In the genomic region with DNA sequence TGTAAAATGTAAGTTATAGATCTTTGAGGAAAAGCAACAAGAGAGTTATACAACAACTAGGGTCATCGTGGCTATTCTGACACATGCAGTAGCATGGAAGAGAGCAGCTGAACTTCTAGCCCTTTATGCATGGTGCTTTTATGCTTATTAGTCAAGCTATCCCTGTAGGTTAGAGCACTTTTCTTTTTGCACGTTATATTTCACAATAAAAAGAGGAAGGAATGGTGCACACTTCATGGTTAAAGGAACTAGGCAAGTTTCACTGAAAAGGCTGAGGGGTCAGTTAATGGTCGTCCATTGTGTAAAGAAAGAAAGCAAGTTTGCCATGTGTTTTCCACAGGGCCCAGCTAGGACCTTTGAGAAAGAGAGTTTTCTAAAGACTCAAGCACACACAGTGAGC, we compare ENCODE assay signal across 24 mouse cellular contexts.
DNase-seq lines count a peak whose midpoint lies in the region; ATAC-seq lines count a peak whose summit lies in the region.
"Had no signal": no experiment of that assay in that cellular context is flagged by ENCODE, and none has a peak within 500 bp of the region (broad histone marks: within the 10 kb centered on the region; RNA-seq: fewer than 3 reads in every experiment).

No protein-coding gene starts in this region.

- H3K4me3 ChIP-seq in macrophage (ENCODE audit: inconsistent target), result no peak overlapping the region
- H3K4me3 ChIP-seq: embryonic facial prominence, embryonic 13.5 days; embryonic facial prominence, embryonic 15.5 days; erythroblast, embryonic 14.5 days; forebrain, embryonic 10.5 days; forebrain, embryonic 12.5 days had no signal

- peak; percentile 61 for ATAC-seq in common myeloid progenitor, adult 5-6 weeks (replicated peaks; ENCODE audit: low read depth, poor library complexity, severe bottlenecking)
- ATAC-seq in megakaryocyte progenitor cell, adult 5-6 weeks (replicated peaks; ENCODE audit: poor library complexity), result peak; percentile 62
- ATAC-seq in monocyte, adult 5-6 weeks (replicated peaks; ENCODE audit: insufficient number of reproducible peaks, low FRiP score, low TSS enrichment, poor library complexity, severe bottlenecking), result peak; percentile 74; the same call in 1 of the 2 replicates
- ATAC-seq: forebrain, embryonic 14.5 days; forebrain, embryonic 16.5 days had no signal

- WGBS in macrophage (ENCODE audit: missing documents), result 7% methylated on average over 3 of the region's 3 CpGs

- H3K79me2 ChIP-seq in macrophage (ENCODE audit: inconsistent target), result no peaks in the 10 kb centered on the region

- H3K27ac ChIP-seq in macrophage, result peak overlapping the region; percentile 27; the same call in 1 of the 2 replicates
- H3K27ac ChIP-seq: embryonic facial prominence, embryonic 13.5 days; embryonic facial prominence, embryonic 15.5 days; forebrain, embryonic 10.5 days; forebrain, embryonic 12.5 days had no signal

- DNase-seq in testis, postnatal 10 days (ENCODE audit: low spot score), result no peak
- DNase-seq in heart, adult 11 months, result no peak
- no peak for DNase-seq in ovary, postnatal 14 days (ENCODE audit: low spot score)
- no peak for DNase-seq in cerebellum, adult 11 months
- DNase-seq: adrenal gland, adult 8-10 months; adrenal gland, postnatal 14 days; adrenal gland, postnatal 36 days; cerebellum, adult 11-12 months; cerebellum, adult 2 months; cerebellum, adult 9-10 months; cerebellum, postnatal 10 days; cerebellum, postnatal 25 days; embryo, embryonic 11 days had no signal

- H3K36me3 ChIP-seq in macrophage (ENCODE audit: inconsistent target), result no peaks in the 10 kb centered on the region
- H3K36me3 ChIP-seq: embryonic facial prominence, embryonic 13.5 days; embryonic facial prominence, embryonic 15.5 days; forebrain, embryonic 10.5 days; forebrain, embryonic 12.5 days had no signal
